Mouse (Mus musculus): ENCODE results near the gene Tmcc2.
"Not testable (repeated sequence)": the region's sequence is repeated elsewhere in the genome, so short reads cannot be mapped to it uniquely, and the experiment has no call there.

Gene Tmcc2

DNA sequence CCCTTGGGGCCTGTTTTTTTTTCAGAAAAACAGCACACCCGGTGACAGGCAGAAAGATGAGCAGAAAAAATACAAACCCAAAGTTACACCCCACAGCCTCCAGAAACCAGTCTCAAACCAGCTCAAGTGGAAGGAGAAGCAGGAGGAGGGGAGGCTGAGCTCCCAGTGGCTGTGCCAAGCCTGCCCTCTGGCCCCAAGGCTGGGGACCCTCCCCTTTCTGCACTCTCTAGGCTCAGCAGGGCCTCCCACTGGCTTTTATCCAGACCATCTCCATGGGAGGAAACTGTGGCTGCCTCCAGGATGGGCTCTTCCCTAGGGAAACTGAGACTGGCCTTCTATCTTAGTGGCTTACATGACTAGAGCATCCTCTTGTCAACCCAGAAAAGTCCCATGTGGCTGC is 34.2 kb downstream of the Tmcc2 start:
- Histone ChIP-seq H3K4me1 (replicated peaks; ENCODE audit: low read depth, low read length) (peaks cover 51% of the 10 kb centered on the region), H3K27me3 (ENCODE audit: insufficient read depth, low read length) (peaks cover 45% of the 10 kb centered on the region), H3K4me3 (replicated peaks; ENCODE audit: low read length) (peak overlapping the region; percentile 10; the same call in 1 of the 2 replicates), H3K36me3 (ENCODE audit: insufficient read depth, low read length) (peaks cover 23% of the 10 kb centered on the region), H3K9me3 (ENCODE audit: low read length) (no peaks in the 10 kb centered on the region)
- no peak for TF ChIP-seq POU5F1 (IDR thresholded peaks at IDR 0.05; ENCODE audit: borderline replicate concordance, low read length)
- TF ChIP-seq CTCF (conservative IDR thresholded peaks at IDR 0.05; ENCODE audit: low read length), result no peak
- TF ChIP-seq NANOG (IDR thresholded peaks at IDR 0.05; ENCODE audit: borderline replicate concordance, low read length), result no peak

DNA sequence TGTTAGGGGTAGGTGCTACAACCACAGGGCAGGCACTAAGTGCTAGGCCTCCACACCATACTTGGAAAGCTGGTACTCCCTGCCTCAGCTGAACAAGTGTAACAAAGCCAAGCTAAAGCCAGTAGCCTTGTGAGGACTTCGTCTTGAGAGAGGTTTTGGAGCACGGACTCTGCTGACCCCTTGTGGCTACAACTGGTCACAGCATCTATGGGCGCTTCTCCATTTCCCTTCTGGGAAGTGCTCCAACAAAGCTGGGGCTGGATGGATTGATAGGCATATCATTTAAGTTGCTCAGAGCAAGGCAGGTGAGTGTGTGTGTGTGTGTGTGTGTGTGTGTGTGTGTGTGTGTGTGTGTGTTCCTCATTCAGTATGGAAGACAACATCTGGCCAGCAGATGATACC is 35.2 kb downstream of the Tmcc2 start:
- peaks cover 48% of the 10 kb centered on the region for H3K4me1 ChIP-seq (replicated peaks; ENCODE audit: low read depth, low read length)
- TF ChIP-seq POU5F1 (IDR thresholded peaks at IDR 0.05; ENCODE audit: borderline replicate concordance, low read length) (no peak), CTCF (conservative IDR thresholded peaks at IDR 0.05; ENCODE audit: low read length) (peak; percentile 97)
- no peak overlapping the region for H3K4me3 ChIP-seq (replicated peaks; ENCODE audit: low read length)
- H3K27me3 ChIP-seq (ENCODE audit: insufficient read depth, low read length), result peaks cover 35% of the 10 kb centered on the region
- peaks cover 23% of the 10 kb centered on the region for H3K36me3 ChIP-seq (ENCODE audit: insufficient read depth, low read length)
- peaks cover 2% of the 10 kb centered on the region for H3K9me3 ChIP-seq (ENCODE audit: low read length)

DNA sequence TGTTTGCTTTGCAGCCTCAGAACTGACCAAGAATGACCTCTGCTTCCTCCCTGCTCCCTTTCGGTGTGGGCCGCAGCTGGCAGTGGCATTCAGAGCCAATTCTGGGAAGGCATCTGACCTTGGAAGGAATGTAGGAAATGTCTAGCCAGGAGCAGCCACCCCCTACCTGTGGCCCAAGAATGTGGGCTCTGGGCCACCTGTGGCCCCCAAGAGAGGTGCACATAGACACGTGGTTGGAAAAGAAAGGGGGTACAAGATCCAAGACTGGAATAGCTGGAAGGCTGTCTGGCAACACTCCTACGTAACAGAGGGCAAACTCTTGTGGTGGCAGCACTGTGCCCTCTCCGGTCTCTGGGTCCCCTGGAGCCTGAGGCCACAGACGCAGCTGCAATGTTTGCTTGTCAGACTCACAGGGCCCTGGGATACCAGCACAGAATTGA is 35.9 kb downstream of the Tmcc2 start:
- TF ChIP-seq POU5F1 (IDR thresholded peaks at IDR 0.05; ENCODE audit: borderline replicate concordance, low read length) (no peak), NANOG (IDR thresholded peaks at IDR 0.05; ENCODE audit: borderline replicate concordance, low read length) (no peak), CTCF (conservative IDR thresholded peaks at IDR 0.05; ENCODE audit: low read length) (no peak)
- Histone ChIP-seq H3K4me3 (replicated peaks; ENCODE audit: low read length) (no peak overlapping the region), H3K4me1 (replicated peaks; ENCODE audit: low read depth, low read length) (peaks cover 41% of the 10 kb centered on the region)

DNA sequence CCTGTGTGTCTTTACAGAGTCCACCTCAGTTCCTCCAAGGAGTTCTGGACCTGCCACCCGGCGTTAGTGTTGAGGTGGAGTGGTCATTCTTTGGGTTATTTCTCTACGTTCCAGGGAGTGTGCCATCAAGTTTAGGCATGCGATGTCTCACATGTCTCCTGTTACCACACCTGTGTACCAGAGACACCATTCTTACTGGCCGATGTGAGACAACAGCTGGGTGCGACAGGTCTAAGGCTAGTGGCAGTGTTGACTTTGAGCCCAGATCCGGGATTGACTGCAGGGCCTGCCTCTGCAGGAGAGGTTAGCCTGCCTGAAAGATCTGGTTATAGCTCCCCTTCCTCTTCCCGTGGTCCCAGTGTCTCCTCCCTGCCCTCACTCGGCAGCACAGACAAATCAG is 36.8 kb downstream of the Tmcc2 start:
- Histone ChIP-seq H3K36me3 (ENCODE audit: insufficient read depth, low read length) (peaks cover 14% of the 10 kb centered on the region), H3K4me3 (replicated peaks; ENCODE audit: low read length) (no peak overlapping the region), H3K27me3 (ENCODE audit: insufficient read depth, low read length) (peaks cover 19% of the 10 kb centered on the region), H3K4me1 (replicated peaks; ENCODE audit: low read depth, low read length) (peaks cover 39% of the 10 kb centered on the region), H3K9me3 (ENCODE audit: low read length) (peaks cover 7% of the 10 kb centered on the region)
- TF ChIP-seq POU5F1 (IDR thresholded peaks at IDR 0.05; ENCODE audit: borderline replicate concordance, low read length) (no peak), NANOG (IDR thresholded peaks at IDR 0.05; ENCODE audit: borderline replicate concordance, low read length) (no peak), CTCF (conservative IDR thresholded peaks at IDR 0.05; ENCODE audit: low read length) (no peak)

More for the DNA sequence above, 35.9 kb downstream of the Tmcc2 start:
- H3K9me3 ChIP-seq (ENCODE audit: low read length), result peaks cover 7% of the 10 kb centered on the region
- H3K27me3 ChIP-seq (ENCODE audit: insufficient read depth, low read length), result peaks cover 28% of the 10 kb centered on the region
- H3K36me3 ChIP-seq (ENCODE audit: insufficient read depth, low read length), result peaks cover 20% of the 10 kb centered on the region

DNA sequence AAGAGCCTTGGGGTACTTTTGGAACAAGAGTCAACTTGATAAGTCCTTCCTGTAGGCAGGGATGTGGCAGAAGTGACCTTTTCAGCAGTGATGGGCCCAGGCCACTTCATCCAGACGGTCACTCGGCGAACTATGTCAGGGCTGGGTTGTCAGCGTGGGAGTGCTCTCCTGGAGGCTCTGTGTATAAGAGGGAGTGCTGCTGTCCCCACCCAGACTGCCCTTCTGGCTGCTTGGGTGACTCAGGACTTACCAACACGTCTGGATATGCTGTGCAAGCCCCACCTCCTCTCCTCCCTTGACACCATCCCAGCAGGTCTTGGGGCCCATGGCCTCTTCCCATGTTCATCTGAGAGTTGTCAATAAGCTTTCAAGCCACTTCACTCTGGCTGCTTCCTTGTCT is 37.7 kb downstream of the Tmcc2 start:
- H3K9me3 ChIP-seq (ENCODE audit: low read length), result peaks cover 7% of the 10 kb centered on the region
- H3K27me3 ChIP-seq (ENCODE audit: insufficient read depth, low read length), result peaks cover 11% of the 10 kb centered on the region; the same call in 1 of the 2 replicates
- TF ChIP-seq POU5F1 (IDR thresholded peaks at IDR 0.05; ENCODE audit: borderline replicate concordance, low read length) (no peak), CTCF (conservative IDR thresholded peaks at IDR 0.05; ENCODE audit: low read length) (no peak), NANOG (IDR thresholded peaks at IDR 0.05; ENCODE audit: borderline replicate concordance, low read length) (no peak)
- H3K4me1 ChIP-seq (replicated peaks; ENCODE audit: low read depth, low read length), result peaks cover 39% of the 10 kb centered on the region
- H3K36me3 ChIP-seq (ENCODE audit: insufficient read depth, low read length), result peaks cover 6% of the 10 kb centered on the region; the same call in 1 of the 2 replicates
- H3K4me3 ChIP-seq (replicated peaks; ENCODE audit: low read length), result no peak overlapping the region

DNA sequence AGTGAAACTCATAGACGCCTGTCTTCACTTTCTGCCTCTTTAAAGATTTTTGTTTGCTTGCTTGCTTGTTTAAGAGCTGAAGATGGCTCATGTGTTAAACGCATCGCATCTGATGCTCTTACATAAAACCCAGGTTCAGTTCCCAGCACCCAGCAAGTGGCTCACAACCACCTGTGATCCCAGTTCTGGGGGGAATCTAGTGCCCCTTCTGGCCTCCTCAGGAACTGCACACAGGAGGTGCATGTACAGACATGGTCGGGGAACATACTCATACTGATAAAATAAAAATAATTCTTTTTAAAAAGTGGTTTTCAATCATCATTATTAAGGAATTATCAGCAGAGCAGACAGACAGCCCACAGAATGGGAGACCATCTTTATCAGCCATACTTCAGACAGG is 40.0 kb downstream of the Tmcc2 start:
- peaks cover 7% of the 10 kb centered on the region for H3K9me3 ChIP-seq (ENCODE audit: low read length)
- H3K4me1 ChIP-seq (replicated peaks; ENCODE audit: low read depth, low read length), result peaks cover 39% of the 10 kb centered on the region
- no peaks in the 10 kb centered on the region for H3K36me3 ChIP-seq (ENCODE audit: insufficient read depth, low read length)
- TF ChIP-seq CTCF (conservative IDR thresholded peaks at IDR 0.05; ENCODE audit: low read length) (peak; percentile 80), POU5F1 (IDR thresholded peaks at IDR 0.05; ENCODE audit: borderline replicate concordance, low read length) (no peak)
- 0 out of 2 replicates have a peak, but pooled peaks cover 6% of the 10 kb centered on the region for H3K27me3 ChIP-seq (ENCODE audit: insufficient read depth, low read length)
- no peak overlapping the region for H3K4me3 ChIP-seq (replicated peaks; ENCODE audit: low read length)

DNA sequence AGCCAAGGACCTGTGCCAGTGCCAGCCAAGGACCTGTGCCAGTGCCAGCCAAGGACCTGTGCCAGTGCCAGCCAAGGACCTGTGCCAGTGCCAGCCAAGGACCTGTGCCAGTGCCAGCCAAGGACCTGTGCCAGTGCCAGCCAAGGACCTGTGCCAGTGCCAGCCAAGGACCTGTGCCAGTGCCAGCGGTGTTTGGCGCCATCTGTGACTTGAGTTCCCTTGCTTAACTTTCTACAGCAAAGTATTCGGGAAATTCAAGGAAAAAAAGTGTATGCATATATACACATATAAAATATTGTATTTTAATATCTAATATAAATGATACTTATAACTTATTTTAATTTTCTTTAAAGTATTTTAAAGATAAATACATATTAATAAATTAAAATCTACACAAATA is 41.5 kb downstream of the Tmcc2 start:
- H3K27me3 ChIP-seq (ENCODE audit: insufficient read depth, low read length); H3K9me3 ChIP-seq (ENCODE audit: low read length); H3K36me3 ChIP-seq (ENCODE audit: insufficient read depth, low read length); H3K4me3 ChIP-seq (replicated peaks; ENCODE audit: low read length): not testable (repeated sequence)
- peaks cover 33% of the 10 kb centered on the region for H3K4me1 ChIP-seq (replicated peaks; ENCODE audit: low read depth, low read length)

DNA sequence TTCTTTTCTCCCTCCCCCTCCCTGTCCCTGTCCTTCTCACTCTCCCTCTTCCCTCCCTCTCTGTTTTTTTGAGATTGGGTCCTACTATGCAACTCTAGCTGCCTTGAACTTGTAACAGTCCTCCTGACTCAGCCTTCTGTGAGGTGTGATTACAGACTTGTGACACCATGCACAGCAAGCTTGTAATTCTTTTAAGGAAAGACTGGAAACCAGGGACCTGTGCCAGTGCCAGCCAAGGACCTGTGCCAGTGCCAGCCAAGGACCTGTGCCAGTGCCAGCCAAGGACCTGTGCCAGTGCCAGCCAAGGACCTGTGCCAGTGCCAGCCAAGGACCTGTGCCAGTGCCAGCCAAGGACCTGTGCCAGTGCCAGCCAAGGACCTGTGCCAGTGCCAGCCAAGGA is 42.0 kb downstream of the Tmcc2 start:
- not testable (repeated sequence) for H3K9me3 ChIP-seq (ENCODE audit: low read length); H3K36me3 ChIP-seq (ENCODE audit: insufficient read depth, low read length); H3K4me3 ChIP-seq (replicated peaks; ENCODE audit: low read length); H3K27me3 ChIP-seq (ENCODE audit: insufficient read depth, low read length)
- peaks cover 28% of the 10 kb centered on the region for H3K4me1 ChIP-seq (replicated peaks; ENCODE audit: low read depth, low read length)

DNA sequence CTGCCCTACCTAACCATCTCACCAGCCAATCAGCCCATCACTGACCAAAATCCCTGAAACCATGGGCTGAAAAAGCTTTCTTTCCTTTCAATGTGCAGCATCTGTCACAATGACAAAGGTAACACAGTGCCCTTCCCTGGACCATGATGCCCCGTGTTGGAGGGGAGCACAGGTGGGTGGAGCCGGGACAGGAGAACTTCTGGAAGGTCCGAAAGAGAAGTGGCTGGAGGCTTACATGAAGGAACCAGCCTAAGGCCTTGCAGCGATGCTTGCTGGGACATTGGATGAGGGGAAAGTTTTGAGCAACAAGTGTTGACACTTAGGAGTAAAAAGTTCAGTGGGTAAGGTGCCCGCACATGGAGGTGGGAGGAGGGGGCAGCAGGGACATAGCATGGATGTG is 42.7 kb downstream of the Tmcc2 start:
- no peaks in the 10 kb centered on the region for H3K36me3 ChIP-seq (ENCODE audit: insufficient read depth, low read length)
- no peak overlapping the region for H3K4me3 ChIP-seq (replicated peaks; ENCODE audit: low read length)
- peaks cover 25% of the 10 kb centered on the region for H3K4me1 ChIP-seq (replicated peaks; ENCODE audit: low read depth, low read length)
- H3K27me3 ChIP-seq (ENCODE audit: insufficient read depth, low read length), result no peaks in the 10 kb centered on the region
- no peak for TF ChIP-seq POU5F1 (IDR thresholded peaks at IDR 0.05; ENCODE audit: borderline replicate concordance, low read length)
- TF ChIP-seq CTCF (conservative IDR thresholded peaks at IDR 0.05; ENCODE audit: low read length), result no peak
- TF ChIP-seq NANOG (IDR thresholded peaks at IDR 0.05; ENCODE audit: borderline replicate concordance, low read length), result no peak
- peaks cover 7% of the 10 kb centered on the region for H3K9me3 ChIP-seq (ENCODE audit: low read length)

Data from E14TG2a.4 (cell line).